Mouse (Mus musculus): ENCODE measurements around the gene Mrps12. TPM values are rescaled to one million over a fixed set of nuclear protein-coding genes. Genes with fewer than 3 reads are reported as not detected.
A peak's percentile ranks its signal among the peaks of the same experiment; 100 is the strongest.

The Mrps12 gene
- polyA plus RNA-seq, 1 experiment from 2014 or later: 120 TPM

GRCm38 (mm10) chr7:28749935-28750334 lies 8.3 kb upstream of the Mrps12 start:
- Histone ChIP-seq H3K4me1 (no peaks in the 10 kb centered on the region), H3K36me3 (peaks cover 49% of the 10 kb centered on the region)
- WGBS: 92% methylated on average over 7 of the region's 7 CpGs

GRCm38 (mm10) chr7:28741368-28741708 lies 282 bp downstream of the Mrps12 start:
- Histone ChIP-seq H3K4me1 (peaks cover 13% of the 10 kb centered on the region), H3K9me3 (no peaks in the 10 kb centered on the region), H3K4me2 (replicated peaks) (peak overlapping the region; percentile 83), H3K36me3 (peaks cover 40% of the 10 kb centered on the region), H3K27me3 (no peaks in the 10 kb centered on the region), H3K27ac (replicated peaks) (0 out of 2 replicates have a peak overlapping the region, but pooled peaks have one; percentile 46), H3K9ac (replicated peaks) (peak overlapping the region; percentile 81), H3K4me3 (peak overlapping the region; percentile 78)
- ATAC-seq (ENCODE audit: low FRiP score, low read depth): no peak
- WGBS: under 1% methylated on average over 13 of the region's 13 CpGs

More at GRCm38 (mm10) chr7:28749935-28750334, 8.3 kb upstream of the Mrps12 start:
- H3K27me3 ChIP-seq: no peaks in the 10 kb centered on the region; the same call in 1 of the 2 replicates
- no peak overlapping the region for H3K4me3 ChIP-seq
- no peaks in the 10 kb centered on the region for H3K9me3 ChIP-seq
- no peak overlapping the region for H3K4me2 ChIP-seq (replicated peaks)
- ATAC-seq (ENCODE audit: low FRiP score, low read depth): no peak
- no peak overlapping the region for H3K27ac ChIP-seq (replicated peaks)
- no peak overlapping the region for H3K9ac ChIP-seq (replicated peaks)

GRCm38 (mm10) chr7:28740949-28741348 lies 671 bp downstream of the Mrps12 start:
- Histone ChIP-seq H3K4me1 (peaks cover 13% of the 10 kb centered on the region), H3K9me3 (no peaks in the 10 kb centered on the region), H3K36me3 (peaks cover 36% of the 10 kb centered on the region), H3K27me3 (no peaks in the 10 kb centered on the region), H3K4me3 (peak overlapping the region; percentile 78), H3K27ac (replicated peaks) (no peak overlapping the region), H3K4me2 (replicated peaks) (peak overlapping the region; percentile 83), H3K9ac (replicated peaks) (peak overlapping the region; percentile 81)
- WGBS: 43% methylated on average over 9 of the region's 9 CpGs
- no peak for ATAC-seq (ENCODE audit: low FRiP score, low read depth)

GRCm38 (mm10) chr7:28739829-28740228 lies 1.8 kb downstream of the Mrps12 start:
- no peak overlapping the region for H3K27ac ChIP-seq (replicated peaks)
- H3K4me2 ChIP-seq (replicated peaks): no peak overlapping the region
- 94% methylated on average over 21 of the region's 21 CpGs for WGBS
- no peaks in the 10 kb centered on the region for H3K27me3 ChIP-seq
- H3K4me1 ChIP-seq: peaks cover 13% of the 10 kb centered on the region
- no peak overlapping the region for H3K4me3 ChIP-seq
- H3K9ac ChIP-seq (replicated peaks): no peak overlapping the region
- no peak for ATAC-seq (ENCODE audit: low FRiP score, low read depth)
- H3K36me3 ChIP-seq: peaks cover 30% of the 10 kb centered on the region
- H3K9me3 ChIP-seq: no peaks in the 10 kb centered on the region

GRCm38 (mm10) chr7:28735701-28736100 lies 5.9 kb downstream of the Mrps12 start:
- Histone ChIP-seq H3K4me2 (replicated peaks) (no peak overlapping the region), H3K4me1 (peaks cover 11% of the 10 kb centered on the region; the same call in 1 of the 2 replicates), H3K36me3 (peaks cover 24% of the 10 kb centered on the region), H3K9me3 (0 out of 2 replicates have a peak, but pooled peaks cover 5% of the 10 kb centered on the region), H3K4me3 (no peak overlapping the region), H3K27me3 (peaks cover 27% of the 10 kb centered on the region), H3K9ac (replicated peaks) (no peak overlapping the region), H3K27ac (replicated peaks) (no peak overlapping the region)
- no peak for ATAC-seq (ENCODE audit: low FRiP score, low read depth)
- 84% methylated on average over 6 of the region's 6 CpGs for WGBS

GRCm38 (mm10) chr7:28733211-28733610 lies 8.4 kb downstream of the Mrps12 start:
- Histone ChIP-seq H3K36me3 (peaks cover 9% of the 10 kb centered on the region), H3K27ac (replicated peaks) (no peak overlapping the region; the same call in 1 of the 2 replicates), H3K4me2 (replicated peaks) (peak overlapping the region; percentile 71), H3K9me3 (0 out of 2 replicates have a peak, but pooled peaks cover 5% of the 10 kb centered on the region), H3K27me3 (peaks cover 27% of the 10 kb centered on the region), H3K4me1 (peaks cover 11% of the 10 kb centered on the region; the same call in 1 of the 2 replicates), H3K9ac (replicated peaks) (peak overlapping the region; percentile 49; the same call in 1 of the 2 replicates), H3K4me3 (peak overlapping the region; percentile 47)
- 0 out of 2 replicates have a peak, but pooled peaks have one; percentile 19 for ATAC-seq (ENCODE audit: low FRiP score, low read depth)
- WGBS: 7% methylated on average over 11 of the region's 11 CpGs

- WGBS: 2% methylated on average over 58 of the region's 58 CpGs
- no peak overlapping the region; the same call in 1 of the 2 replicates for H3K27ac ChIP-seq (replicated peaks)
These were observed 9.1 kb downstream of the Mrps12 start for GRCm38 (mm10) chr7:28732341-28733142.

GRCm38 (mm10) chr7:28727649-28728340 lies 13.8 kb downstream of the Mrps12 start:
- H3K9ac ChIP-seq (replicated peaks): no peak overlapping the region
- no peak overlapping the region for H3K27ac ChIP-seq (replicated peaks)
- no peak overlapping the region for H3K4me3 ChIP-seq
- ATAC-seq (ENCODE audit: low FRiP score, low read depth): no peak
- H3K9me3 ChIP-seq: 0 out of 2 replicates have a peak, but pooled peaks cover 5% of the 10 kb centered on the region
- peaks cover 17% of the 10 kb centered on the region for H3K27me3 ChIP-seq
- no peak overlapping the region for H3K4me2 ChIP-seq (replicated peaks)
- H3K4me1 ChIP-seq: peaks cover 13% of the 10 kb centered on the region; the same call in 1 of the 2 replicates
- 58% methylated on average over 10 of the region's 10 CpGs for WGBS
- H3K36me3 ChIP-seq: no peaks in the 10 kb centered on the region

More at GRCm38 (mm10) chr7:28732341-28733142, 9.1 kb downstream of the Mrps12 start:
- peak overlapping the region; percentile 71 for H3K4me2 ChIP-seq (replicated peaks)
- H3K4me3 ChIP-seq: peak overlapping the region; percentile 47
- peaks cover 12% of the 10 kb centered on the region; the same call in 1 of the 2 replicates for H3K4me1 ChIP-seq
- ATAC-seq (ENCODE audit: low FRiP score, low read depth): peak; percentile 84
- H3K9me3 ChIP-seq: 0 out of 2 replicates have a peak, but pooled peaks cover 5% of the 10 kb centered on the region
- H3K9ac ChIP-seq (replicated peaks): peak overlapping the region; percentile 49; the same call in 1 of the 2 replicates
- H3K27me3 ChIP-seq: peaks cover 27% of the 10 kb centered on the region
- H3K36me3 ChIP-seq: peaks cover 6% of the 10 kb centered on the region; the same call in 1 of the 2 replicates

- 0 out of 2 replicates have a peak overlapping the region, but pooled peaks have one; percentile 10 for H3K4me2 ChIP-seq (replicated peaks)
These were observed 15.0 kb downstream of the Mrps12 start for GRCm38 (mm10) chr7:28726600-28726999.

GRCm38 (mm10) chr7:28724613-28725012 lies 17.0 kb downstream of the Mrps12 start:
- H3K4me3 ChIP-seq: no peak overlapping the region
- 94% methylated on average over 2 of the region's 2 CpGs for WGBS
- ATAC-seq (ENCODE audit: low FRiP score, low read depth): no peak

More at GRCm38 (mm10) chr7:28726600-28726999, 15.0 kb downstream of the Mrps12 start:
- Histone ChIP-seq H3K4me1 (peaks cover 7% of the 10 kb centered on the region; the same call in 1 of the 2 replicates), H3K4me3 (no peak overlapping the region), H3K27ac (replicated peaks) (no peak overlapping the region), H3K36me3 (no peaks in the 10 kb centered on the region), H3K27me3 (peaks cover 5% of the 10 kb centered on the region), H3K9ac (replicated peaks) (no peak overlapping the region), H3K9me3 (0 out of 2 replicates have a peak, but pooled peaks cover 5% of the 10 kb centered on the region)
- no peak for ATAC-seq (ENCODE audit: low FRiP score, low read depth)
- 7% methylated on average over 14 of the region's 14 CpGs for WGBS

GRCm38 (mm10) chr7:28722079-28722478 lies 19.5 kb downstream of the Mrps12 start:
- H3K9ac ChIP-seq (replicated peaks): no peak overlapping the region
- ATAC-seq (ENCODE audit: low FRiP score, low read depth): no peak
- peaks cover 4% of the 10 kb centered on the region; the same call in 1 of the 2 replicates for H3K27me3 ChIP-seq
- H3K4me2 ChIP-seq (replicated peaks): no peak overlapping the region
- H3K27ac ChIP-seq (replicated peaks): no peak overlapping the region
- H3K9me3 ChIP-seq: no peaks in the 10 kb centered on the region
- peaks cover 4% of the 10 kb centered on the region; the same call in 1 of the 2 replicates for H3K4me1 ChIP-seq
- WGBS: 95% methylated on average over 7 of the region's 7 CpGs
- H3K36me3 ChIP-seq: no peaks in the 10 kb centered on the region
- no peak overlapping the region for H3K4me3 ChIP-seq

More at GRCm38 (mm10) chr7:28724613-28725012, 17.0 kb downstream of the Mrps12 start:
- Histone ChIP-seq H3K36me3 (no peaks in the 10 kb centered on the region), H3K4me1 (peaks cover 7% of the 10 kb centered on the region; the same call in 1 of the 2 replicates), H3K27ac (replicated peaks) (no peak overlapping the region), H3K9me3 (no peaks in the 10 kb centered on the region), H3K27me3 (no peaks in the 10 kb centered on the region; the same call in 1 of the 2 replicates), H3K4me2 (replicated peaks) (no peak overlapping the region), H3K9ac (replicated peaks) (no peak overlapping the region)
